Mouse (Mus musculus): ENCODE results near the gene Garnl3.
"Not testable (repeated sequence)": the region's sequence is repeated elsewhere in the genome, so short reads cannot be mapped to it uniquely, and the experiment has no call there.

The Garnl3 gene

DNA sequence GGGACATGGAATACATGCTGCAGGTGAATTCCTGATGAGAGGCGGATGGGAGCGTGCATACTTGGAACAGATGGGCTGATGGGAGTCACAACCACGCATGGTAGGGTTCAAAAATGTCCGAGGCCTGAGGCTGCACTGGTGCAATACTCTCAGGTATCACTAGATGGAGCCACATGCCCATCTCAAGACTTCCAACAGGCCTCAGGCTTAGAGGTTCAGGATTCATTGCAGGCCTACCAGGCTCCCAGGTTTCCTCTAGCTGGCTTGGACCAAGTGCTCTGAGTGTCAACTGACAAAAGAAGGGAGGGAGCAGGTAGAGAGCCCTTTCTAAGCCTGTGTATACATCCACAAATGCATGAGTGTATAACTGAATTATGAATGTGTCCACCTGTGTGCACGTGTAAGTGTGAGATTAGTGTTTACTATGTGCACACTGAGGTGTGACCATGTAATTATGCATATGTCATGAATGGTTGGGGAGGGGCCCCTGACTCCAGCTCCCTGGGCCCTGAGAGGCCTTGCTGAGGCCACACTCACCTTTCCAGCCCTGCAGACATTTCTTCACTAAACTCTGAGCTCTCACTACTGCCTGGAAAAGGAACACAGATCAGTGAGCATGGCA is 23.4 kb upstream of the Garnl3 start:
- DNase-seq (ENCODE audit: low spot score), result peak; percentile 35

DNA sequence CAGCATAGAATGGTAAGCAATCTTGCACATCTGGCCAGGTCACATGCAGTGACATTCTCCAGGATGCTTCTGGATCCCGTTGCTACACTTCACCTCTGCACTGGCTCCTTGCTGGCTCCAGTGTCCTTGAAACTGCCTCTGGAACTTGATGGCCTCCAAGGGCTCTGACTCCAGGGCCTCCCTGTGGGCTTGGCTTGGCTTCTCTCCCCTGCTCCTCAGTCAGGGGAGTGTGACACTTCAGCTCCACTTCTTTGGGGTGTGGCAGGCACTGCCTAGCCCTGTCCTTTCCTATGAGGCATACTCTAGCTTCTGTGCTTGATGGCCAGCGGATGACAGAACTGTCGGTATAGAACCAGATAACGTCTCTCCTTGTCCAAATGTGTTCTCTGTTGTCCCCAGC is 15.5 kb upstream of the Garnl3 start:
- DNase-seq (ENCODE audit: low spot score), result no peak

GRCm38 (mm10) chr2:33143292-33143691 is 11.8 kb upstream of the Garnl3 start:
- no peak for DNase-seq (ENCODE audit: low spot score)

DNA sequence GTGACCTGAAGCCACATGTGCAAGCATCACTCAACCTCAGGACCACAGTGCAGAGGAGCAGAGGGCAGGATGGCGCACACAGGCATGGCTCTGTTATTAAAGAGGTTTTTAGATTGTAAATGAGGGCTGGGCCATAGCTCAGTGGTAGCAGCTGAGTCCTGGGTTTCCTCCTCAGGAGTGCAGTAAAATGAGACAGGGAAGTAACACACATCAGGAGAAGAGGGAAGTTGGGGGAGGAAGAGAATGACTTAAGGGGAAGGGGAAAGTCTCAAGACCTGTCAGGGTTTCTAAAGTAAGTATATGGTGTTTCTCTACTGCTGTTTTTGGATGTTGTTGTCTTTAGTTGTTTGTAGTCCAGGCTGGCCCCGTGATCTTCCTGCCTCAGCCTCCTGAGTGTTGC is 7.0 kb upstream of the Garnl3 start:
- DNase-seq (ENCODE audit: low spot score), result no peak

GRCm38 (mm10) chr2:33137731-33138130 is 6.3 kb upstream of the Garnl3 start:
- DNase-seq (ENCODE audit: low spot score), result no peak

DNA sequence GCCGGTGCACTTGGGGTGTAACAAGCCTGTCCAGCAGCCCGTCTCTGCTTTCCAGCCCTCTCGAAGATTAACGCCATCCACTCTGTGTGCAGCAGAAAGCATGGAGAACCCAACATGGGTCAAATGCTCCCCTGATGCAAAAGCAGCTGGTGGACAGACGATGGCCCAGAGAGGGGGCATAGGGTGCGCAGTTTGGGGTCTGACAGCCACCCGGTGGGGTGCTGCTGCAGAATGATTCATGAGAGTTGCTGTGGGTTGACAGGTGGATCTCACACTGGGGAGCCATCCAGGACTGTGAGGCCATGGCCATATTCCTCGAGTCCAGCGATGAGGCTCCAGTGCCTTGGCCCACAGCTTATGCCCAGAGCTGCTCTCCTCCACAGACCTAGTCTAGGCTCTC is 5.8 kb upstream of the Garnl3 start:
- DNase-seq (ENCODE audit: low spot score), result no peak

GRCm38 (mm10) chr2:33136366-33136765 is 4.9 kb upstream of the Garnl3 start:
- no peak for DNase-seq (ENCODE audit: low spot score)

DNA sequence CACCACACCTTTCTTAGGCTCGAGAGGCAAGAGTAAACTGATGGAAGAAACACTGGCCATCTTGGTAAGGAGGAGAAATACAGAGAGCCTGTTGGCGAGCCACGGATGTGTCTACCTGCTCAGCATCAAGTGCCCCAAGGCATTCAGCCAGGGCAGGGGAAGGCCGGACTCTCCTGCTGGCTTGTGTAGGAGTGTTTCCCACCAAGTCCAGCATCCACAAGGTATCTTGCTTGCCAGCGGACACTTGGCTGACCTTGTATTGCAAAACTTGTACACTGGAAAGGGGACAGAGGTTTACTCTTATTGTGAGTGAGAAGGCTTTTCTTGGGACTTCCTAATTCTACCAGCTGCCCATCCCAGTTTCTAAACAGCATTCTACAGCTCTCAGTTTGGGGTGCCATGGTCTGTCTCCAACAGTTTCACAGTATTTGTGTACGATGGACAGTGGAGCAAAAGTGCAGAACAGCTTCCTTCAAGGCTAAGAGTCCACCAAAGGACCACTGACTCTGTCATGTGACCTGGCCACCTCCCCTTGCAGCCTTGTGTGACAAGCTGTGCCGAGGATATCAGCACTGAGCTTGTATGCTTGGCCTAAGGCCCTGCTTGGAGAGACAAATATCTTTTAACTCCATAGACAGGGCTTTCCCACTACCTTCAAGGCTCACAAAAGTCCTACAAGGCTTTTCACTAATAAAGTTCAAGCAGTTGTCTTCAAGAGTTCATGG is 3.5 kb upstream of the Garnl3 start:
- DNase-seq (ENCODE audit: low spot score), result no peak

DNA sequence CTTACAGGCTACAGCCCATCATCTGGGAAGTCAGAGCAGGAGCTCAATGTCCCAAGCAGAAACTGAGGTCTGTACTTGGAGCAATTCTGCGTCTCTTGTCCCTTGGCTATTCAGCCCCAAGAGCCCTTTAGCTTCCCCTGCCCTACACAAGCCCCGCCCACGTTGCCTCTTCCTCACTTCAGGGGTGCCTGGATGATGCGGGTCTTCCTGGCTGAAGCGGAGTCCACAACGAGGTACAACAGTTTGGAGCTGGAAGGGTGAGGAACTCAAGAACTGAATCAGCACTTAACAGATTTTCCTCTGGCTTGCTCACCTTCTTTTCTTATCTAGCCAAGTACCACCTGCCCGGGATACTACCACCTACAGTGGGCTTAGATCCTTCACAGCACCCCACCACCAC is 852 bp upstream of the Garnl3 start:
- no peak for DNase-seq (ENCODE audit: low spot score)

DNA sequence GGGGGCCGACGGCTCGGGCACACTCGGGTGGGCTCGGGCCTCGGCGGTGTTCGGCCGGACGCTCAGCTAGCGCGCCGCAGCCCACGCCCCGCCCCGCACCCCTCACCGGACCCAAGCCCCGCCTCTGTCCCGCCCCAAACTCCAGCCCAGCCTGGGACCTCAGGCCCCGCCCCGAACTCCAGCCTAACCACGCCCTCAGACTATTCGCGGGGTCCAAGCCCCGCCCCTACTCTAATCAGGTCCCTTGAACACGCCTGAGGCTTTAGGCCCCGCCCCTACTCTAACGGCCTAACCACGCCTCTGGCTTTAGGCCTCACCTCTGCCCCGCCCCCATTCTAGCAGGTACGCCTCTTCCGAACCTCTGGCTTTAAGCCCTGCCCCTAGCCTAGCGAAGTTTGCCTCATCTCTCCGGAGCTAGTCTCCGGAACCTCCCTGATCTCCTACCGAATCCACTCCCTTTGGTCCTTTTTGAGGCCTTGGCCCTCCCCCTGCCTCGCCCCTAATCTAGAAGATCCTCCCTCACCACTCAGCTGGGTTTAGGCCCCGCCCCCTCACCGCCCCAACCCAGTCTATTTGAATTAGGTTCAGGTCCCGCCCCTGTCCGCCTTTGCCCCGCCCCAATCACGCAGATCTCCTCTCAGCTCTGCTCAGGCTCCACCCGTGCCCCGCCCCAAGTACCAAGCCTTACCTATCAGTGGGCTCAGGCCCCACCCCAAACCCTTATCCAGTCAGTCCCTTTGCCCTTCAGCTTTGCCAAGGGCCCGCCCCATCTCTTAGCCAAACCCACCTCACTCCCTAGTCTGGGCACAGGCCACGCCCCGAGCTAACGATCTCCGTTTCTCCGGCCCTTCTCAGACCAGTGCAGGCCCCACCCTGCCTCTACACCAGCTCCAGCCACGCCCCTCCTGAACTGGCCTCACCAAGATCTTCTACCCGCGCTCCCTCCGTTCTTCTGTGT is 649 bp downstream of the Garnl3 start:
- peak; percentile 94 for DNase-seq (ENCODE audit: low spot score)

- no peak for DNase-seq (ENCODE audit: low spot score)
These were observed 1.3 kb downstream of the Garnl3 start for GRCm38 (mm10) chr2:33130141-33130525.

GRCm38 (mm10) chr2:33129696-33130095 is 1.8 kb downstream of the Garnl3 start:
- DNase-seq (ENCODE audit: low spot score), result no peak

DNA sequence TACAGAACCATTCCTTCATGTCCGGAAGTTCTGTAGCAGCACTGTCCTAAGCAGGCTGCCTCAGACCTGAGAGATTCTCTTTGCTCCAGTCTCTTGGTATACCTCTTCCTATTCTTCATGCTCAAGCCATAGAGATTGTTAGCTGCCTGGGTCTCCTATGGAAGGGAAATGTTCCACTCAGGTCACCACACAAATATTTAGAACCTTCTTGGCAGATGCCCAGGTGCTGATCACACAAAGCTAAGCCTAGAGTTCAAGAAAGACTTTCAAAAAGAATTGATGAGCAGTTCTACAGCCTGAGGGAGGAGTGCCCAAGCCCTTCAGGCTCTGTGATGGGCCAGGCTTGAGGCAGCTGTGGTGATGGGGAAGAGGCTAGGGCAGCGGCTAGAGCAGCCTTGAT is 2.4 kb downstream of the Garnl3 start:
- no peak for DNase-seq (ENCODE audit: low spot score)

DNA sequence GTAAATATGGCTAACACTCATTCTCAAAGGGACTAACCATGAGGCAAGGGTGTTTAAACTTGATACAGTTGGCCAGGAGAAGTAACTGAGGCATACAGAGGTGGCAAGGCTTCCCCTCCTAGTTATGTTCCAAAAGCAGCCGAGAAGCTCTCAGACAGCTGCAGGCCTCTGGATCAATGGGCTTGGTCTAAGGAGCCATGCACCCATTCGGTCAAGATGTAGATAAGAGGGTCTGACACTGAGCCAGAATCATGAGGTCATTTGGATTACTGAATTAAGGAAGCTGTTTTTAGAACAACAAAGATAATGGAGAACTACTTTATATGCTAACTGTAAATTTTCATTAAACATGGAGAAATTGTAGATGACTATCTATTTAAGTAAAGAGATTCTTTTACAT is 4.2 kb downstream of the Garnl3 start:
- no peak for DNase-seq (ENCODE audit: low spot score)

DNA sequence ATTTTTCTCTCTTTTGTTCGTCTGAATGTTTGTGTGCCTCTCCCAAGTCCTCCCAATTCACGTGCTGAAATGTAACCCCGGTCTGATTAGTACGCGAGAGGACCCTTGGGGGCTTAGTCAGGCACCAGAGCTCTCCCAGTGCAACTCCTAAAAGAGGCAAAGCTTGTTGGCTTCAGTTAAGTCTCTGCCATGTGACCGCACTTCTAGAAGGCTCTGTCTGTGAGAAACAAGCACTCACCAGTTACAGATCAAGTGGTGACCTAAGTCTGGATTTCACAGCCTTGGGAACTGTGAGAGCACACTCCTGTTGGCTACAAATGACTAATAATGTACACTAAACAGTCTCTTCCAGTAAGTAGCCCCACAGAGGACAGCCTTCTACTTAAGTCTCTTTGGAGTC is 8.6 kb downstream of the Garnl3 start:
- no peak for DNase-seq (ENCODE audit: low spot score)

DNA sequence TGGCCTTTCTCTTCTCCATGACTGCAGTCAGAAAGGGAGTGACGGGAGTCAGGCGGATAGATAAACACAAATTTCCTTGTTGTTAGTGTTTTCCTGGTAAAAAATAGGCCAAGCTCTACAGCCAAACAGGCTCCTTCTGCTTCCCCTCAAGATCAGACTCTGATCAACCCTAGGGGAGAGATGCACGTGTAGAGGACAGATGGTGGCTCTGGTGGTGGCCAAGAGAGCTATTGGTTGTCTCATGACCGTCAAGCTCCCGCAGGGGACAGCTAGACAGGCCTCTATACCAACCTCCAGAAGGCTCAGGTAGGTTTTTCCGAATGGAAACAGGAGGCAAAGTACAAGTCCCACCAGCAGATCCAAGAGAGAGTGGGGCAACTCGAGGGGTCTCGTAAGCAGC is 30.9 kb downstream of the Garnl3 start:
- no peak for DNase-seq (ENCODE audit: low spot score)

DNA sequence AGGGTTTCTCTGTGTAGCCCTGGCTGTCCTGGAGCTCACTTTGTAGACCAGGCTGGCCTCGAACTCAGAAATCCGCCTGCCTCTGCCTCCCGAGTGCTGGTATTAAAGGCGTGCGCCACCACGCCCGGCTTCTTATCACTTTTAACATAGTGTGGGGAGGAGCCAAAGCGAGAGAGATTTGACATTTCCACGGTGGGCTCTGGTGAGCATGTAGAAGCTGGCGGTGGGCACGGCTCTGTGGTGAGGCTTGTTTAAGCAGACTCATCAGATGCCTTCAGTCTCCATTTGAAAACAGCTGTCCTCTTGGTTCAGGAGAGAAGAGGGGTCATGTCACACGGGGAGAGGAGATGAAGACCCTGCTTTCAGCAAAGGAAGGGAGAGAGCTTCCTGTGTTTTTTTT is 34.1 kb downstream of the Garnl3 start:
- not testable (repeated sequence) for DNase-seq (ENCODE audit: low spot score)

GRCm38 (mm10) chr2:33095221-33095671 is 36.2 kb downstream of the Garnl3 start:
- DNase-seq (ENCODE audit: low spot score), result no peak

DNA sequence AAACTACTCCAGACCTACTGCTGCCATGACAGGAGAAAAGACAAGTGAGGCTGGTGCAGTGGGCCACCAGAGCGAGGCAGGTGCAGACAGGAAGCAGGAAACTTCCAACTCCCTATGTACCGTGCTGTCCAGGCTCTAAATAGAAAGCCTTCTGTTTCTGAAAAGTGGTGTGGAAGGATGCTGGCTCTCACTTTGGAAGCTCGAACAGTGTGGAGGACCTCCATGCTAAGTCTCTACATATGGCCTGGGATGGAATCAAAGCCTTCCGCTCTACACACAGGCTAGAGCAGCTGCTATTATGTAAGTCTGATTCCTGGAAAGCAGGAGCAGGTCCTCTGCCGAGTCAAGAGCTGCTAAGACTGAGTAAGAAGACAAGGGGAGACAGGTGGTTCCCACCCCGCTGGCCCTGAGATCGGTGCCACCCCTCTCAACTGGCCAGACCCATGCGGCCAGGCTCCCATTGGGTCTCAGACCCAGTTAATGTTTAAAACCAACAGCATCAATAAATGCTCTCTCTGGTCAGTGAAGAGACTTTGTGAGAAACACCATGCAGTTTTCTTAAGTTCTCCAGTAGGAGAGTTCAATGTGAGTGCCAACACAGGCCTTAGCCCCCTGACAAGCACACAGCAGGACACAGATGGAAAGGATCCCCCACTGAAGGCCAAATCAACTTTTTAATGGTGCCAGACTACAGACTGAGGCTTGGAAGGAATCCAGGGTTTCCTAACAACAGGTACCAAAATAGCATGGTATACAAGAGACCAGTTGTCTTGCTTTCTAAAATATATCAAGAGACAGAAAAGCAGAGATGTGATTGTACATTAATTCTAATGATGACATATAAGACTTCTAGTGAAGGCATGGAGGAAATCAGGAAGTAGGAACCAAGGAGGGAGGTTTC is 40.6 kb downstream of the Garnl3 start:
- no peak for DNase-seq (ENCODE audit: low spot score)

DNA sequence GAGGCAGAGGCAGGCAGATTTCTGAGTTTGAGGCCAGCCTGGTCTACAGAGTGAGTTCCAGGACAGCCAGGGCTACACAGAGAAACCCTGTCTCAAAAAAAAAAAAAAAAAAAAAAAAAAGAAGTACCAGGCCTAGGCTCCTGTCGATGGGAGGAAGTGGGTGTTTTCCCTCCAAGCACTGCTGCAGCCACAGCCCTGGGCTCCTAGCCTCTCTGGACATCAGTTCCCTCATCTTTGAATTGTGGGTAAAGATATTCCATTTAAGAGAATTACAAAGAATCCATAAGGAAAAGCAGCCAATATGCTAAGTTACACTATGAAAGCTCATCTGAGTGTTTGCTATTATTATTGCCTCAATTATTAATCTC is 41.4 kb downstream of the Garnl3 start:
- DNase-seq (ENCODE audit: low spot score), result not testable (repeated sequence)

GRCm38 (mm10) chr2:33089356-33090032 is 42.0 kb downstream of the Garnl3 start:
- no peak for DNase-seq (ENCODE audit: low spot score)
